Mouse (Mus musculus): ENCODE data around the gene Gm49450.
"Not testable (repeated sequence)": the region's sequence is repeated elsewhere in the genome, so short reads cannot be mapped to it uniquely, and the experiment has no call there.

The Gm49450 gene

GRCm38 (mm10) chr15:98954425-98955253, 1.3 kb upstream of the Gm49450 start:
- peak; percentile 33 for DNase-seq

DNA sequence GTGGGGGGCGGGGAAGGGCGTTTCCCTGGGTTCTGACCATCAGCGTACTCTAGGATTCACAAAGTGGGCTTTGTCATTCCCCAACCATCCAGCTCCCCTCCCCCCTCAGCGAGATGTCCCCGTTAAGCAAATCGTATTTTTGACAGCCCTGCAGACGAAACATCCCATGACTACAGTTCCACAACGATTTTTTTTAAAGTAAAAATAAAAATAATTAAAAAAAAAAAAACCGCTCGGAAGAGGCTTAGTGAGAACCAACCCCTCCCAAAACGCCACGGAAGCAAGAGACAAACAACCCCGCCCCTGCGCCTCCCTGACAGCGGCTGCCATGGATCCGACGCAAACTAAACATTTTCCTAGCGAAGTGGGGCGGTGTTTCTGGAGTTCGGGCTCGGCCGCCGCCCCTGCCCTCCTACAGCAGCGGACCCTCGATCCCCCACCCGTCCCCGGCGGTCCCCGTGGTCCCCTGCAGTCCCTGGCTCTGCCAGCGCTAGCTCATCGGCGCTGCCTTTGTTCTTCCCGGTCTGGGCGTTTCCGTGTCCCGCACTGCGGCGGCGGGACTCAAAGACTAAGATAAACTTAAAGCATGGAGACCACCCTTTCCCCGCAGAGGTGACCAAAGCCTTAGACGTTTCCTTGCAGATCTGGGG, 475 bp downstream of the Gm49450 start:
- DNase-seq, result peak; percentile 83

DNA sequence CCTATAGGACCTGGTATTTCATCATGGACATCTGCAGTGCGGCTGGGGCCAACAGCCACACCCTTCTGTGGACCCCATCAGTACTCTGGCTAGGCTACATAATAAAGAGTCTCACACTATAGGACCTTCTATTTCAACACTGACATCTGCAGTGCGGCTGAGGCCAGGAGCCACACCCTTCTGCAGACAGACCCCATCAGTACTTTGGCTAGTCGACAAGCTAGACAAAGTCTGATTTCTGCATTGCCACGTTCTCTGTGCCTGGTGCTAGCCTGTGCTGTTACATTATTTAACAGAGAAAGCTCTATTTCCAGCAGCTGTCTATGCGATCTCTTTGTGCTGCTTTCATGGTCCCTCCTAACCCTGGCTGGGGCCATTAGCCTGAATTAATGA, 1.3 kb downstream of the Gm49450 start:
- no peak for DNase-seq

- not testable (repeated sequence) for DNase-seq
Measured at GRCm38 (mm10) chr15:98951122-98952062, 2.0 kb downstream of the Gm49450 start.

- no peak for DNase-seq
Measured at GRCm38 (mm10) chr15:98949607-98949892, 3.8 kb downstream of the Gm49450 start.

GRCm38 (mm10) chr15:98948857-98949606, 4.3 kb downstream of the Gm49450 start:
- no peak for DNase-seq

DNA sequence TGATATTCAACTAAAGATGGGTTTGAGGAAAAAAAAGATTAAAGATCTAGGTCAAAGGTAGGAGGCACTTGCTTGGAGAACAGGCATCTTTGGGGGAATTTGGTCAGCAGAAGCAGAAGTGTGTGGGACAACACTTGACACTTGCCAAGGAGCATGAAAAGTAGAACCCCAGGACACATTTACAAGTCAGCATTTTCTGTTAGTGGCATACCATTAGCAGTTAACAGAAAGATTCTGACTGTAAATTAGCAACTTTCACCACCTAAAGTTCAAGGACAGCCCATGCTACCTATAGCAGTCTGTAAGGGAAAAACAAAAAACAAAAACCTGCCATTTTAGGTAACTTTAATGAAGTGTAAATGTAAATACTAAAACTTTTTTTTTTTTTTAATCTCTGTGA, 5.0 kb downstream of the Gm49450 start:
- no peak for DNase-seq

DNA sequence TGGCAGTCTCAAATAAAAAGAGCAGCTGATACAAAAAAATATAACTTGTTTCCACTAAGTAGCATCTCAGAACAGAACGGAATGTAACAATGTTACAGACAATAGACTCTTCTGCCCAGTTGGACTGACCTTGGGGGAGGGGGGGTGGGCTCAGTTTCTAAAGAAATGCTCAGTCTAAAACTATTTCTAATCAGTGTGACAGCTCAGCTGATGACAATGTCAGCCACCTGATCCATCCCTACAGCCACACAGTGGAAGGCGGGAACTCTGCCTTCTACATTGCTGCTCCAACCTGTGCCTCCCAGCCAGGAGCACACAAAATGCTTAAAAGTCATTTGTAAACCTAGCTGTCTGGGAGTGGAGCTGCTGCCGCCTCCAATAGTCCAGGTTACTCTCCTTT, 5.5 kb downstream of the Gm49450 start:
- DNase-seq, result no peak

DNA sequence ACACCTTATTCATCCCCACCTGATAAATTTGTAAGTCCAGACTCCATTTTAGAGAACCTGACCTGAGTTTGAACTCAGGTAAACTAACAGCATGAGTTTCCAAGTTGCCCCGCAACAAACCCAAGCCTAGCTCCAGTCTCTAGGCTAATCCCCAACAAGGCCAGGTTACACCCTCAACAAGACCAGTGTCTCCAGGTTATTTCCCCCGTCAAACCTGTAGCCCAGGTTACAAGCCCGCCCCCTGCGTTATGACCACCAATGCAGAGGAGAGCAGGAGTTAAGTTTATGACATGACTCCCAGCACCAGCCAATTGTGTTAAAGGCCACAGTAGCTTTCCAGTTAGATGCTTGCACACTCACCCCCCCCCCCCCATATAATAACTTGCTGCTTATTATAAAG, 10.2 kb downstream of the Gm49450 start:
- DNase-seq, result no peak

DNA sequence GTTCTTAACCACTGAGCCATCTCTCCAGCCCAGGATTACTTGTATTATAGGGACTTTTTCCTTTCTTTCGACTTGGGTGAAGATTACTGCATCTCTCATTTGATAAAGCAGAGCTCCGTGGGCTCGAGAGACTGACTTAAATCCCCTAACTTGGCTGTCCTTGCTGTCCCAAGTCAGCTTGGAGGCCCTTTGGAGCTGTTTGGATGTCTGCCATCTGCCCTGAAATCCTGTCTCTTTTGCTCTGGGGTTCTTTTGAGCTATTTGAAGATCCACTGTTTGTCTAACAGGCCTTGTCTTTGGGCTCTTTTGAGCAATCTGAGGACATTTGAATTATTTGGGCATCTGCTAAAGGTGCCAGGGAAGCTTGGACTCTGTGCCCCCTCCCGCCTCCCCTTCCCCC, 11.3 kb downstream of the Gm49450 start:
- peak; percentile 48 for DNase-seq

- no peak for DNase-seq
Measured at GRCm38 (mm10) chr15:98941539-98941938, 11.8 kb downstream of the Gm49450 start.

DNA sequence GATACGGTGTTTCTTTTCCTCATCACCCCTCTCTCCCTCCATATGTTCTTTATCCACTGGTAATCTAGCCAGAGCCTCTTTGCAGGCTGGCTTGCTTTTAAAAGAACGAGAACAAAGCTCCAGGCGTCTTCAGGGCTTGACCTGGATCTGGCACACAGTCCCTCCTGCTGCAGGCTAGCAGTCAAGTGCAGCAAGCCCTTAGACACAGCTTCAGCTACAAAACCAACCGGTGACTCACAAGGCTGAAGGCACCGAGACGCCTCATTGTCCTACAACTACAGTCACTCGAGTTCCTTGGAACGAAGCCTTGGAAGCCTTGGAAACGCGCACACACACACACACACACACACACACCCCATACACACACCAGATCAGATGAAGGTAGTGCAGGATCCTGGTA, 12.5 kb downstream of the Gm49450 start:
- no peak for DNase-seq

DNA sequence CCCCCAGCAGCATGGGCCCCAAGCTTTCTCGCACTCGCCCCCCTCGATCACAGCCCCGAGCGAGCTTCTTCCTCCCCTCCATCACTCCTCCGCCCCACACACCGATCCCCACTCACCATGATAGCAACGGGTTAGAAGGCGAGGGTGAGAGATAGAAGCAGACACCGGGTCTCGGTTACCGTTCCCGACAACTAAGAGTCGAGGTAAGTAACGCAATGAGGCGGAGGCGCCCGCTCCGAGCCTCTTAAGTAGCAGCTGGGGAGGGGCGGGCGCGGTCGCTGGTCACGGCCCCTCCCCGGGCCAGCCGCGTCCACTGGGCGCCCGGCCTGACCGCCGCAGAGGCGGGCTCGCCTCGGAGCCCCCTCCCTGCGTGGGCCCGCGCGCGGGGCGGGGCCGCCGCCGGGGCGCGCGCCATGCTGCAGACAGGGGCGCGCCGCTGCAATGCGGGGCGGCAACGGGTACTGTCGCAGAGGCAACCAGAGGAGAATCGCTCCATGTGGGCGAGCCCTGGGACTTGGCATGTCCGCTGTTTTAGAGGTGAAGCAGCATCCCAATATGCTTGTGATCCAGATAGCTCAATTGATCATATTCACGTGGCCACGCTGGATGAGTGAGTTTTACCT, 19.0 kb downstream of the Gm49450 start, which contains the start of gene Tuba1b:
Gene Tuba1b (minus strand): TSS at position 349 of the 623 bp plus-strand sequence.
- peak; percentile 96 for DNase-seq

DNA sequence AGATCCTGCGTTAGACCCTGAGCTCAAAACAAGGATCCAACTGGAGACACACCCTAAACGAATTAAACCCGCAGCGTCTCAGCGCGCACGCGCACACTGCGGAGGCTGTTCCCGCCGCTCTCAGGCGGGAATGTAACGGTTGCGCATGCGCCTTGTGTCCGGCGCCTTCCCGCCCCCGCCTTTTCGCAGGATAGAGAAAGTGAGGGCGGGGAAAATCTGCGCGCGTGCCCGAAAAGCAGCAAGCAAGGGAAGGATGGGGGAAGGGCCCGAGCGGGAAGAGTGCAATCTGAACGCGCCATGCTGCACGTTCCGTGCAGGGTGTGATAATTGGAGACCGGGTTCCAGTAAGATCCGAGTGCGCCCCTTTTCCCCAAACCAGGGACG, 19.5 kb downstream of the Gm49450 start:
- peak; percentile 99 for DNase-seq

GRCm38 (mm10) chr15:98933004-98933671, 20.2 kb downstream of the Gm49450 start:
- not testable (repeated sequence) for DNase-seq

GRCm38 (mm10) chr15:98930998-98931397, 22.4 kb downstream of the Gm49450 start:
- no peak for DNase-seq

GRCm38 (mm10) chr15:98930017-98930734, 23.2 kb downstream of the Gm49450 start:
- DNase-seq, result no peak

GRCm38 (mm10) chr15:98928598-98929240, 24.6 kb downstream of the Gm49450 start:
- DNase-seq, result peak; percentile 87

GRCm38 (mm10) chr15:98927566-98927965, 25.8 kb downstream of the Gm49450 start:
- DNase-seq, result no peak

GRCm38 (mm10) chr15:98924682-98925081, 28.7 kb downstream of the Gm49450 start:
- DNase-seq, result no peak

Measured in kidney, postnatal 10 days (tissue).